Comparison of ENCODE assay signal across 20 mouse cellular contexts in the genomic region with DNA sequence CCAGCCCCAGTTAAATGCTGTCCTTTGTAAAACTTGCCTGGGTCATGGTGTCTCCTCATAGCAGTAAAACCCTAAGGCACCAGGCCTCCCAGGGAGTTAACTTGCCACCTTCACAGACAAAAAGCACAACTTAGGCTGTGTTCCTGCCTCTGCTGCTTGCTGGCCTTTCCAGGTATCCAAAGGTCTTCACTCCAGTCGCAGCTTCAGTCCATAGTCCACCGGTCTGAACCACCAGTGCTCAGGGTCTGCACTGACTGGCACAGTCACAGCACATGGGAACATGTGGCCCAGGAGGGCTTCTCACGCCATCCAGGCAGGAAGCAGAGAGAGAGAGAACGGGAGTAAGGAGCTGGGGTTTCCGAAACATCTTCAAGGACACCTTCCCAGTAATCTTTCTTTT. TPM values are rescaled to one million over a fixed set of nuclear protein-coding genes. Genes with fewer than 3 reads are reported as not detected.
A peak's percentile ranks its signal among the peaks of the same experiment; 100 is the strongest.
DNase-seq lines count a peak whose midpoint lies in the region; ATAC-seq and TF ChIP-seq lines count a peak whose summit lies in the region.
"Had no signal": no experiment of that assay in that cellular context is flagged by ENCODE, and none has a peak within 500 bp of the region (broad histone marks: within the 10 kb centered on the region; RNA-seq: fewer than 3 reads in every experiment).

No protein-coding gene starts in this region.

- ATAC-seq in liver, embryonic 11.5 days (replicated peaks; ENCODE audit: low FRiP score): no peak
- no peak; the same call in 1 of the 2 replicates for ATAC-seq in liver, postnatal 0 days
- ATAC-seq: hindbrain, postnatal 0 days; intestine, embryonic 16.5 days; lung, postnatal 0 days had no signal

- DNase-seq in liver, adult 2 months (ENCODE audit: extremely low read depth, low read depth, low spot score): peak; percentile 58
- DNase-seq in liver, embryonic 11.5 days (ENCODE audit: low spot score): no peak
- peak; percentile 83 for DNase-seq in kidney, adult 9 months
- peak; percentile 53 to 79 for DNase-seq in kidney, postnatal 25 days
- DNase-seq in liver, postnatal 0 days: no peak
- DNase-seq in adrenal gland, adult (ENCODE audit: inconsistent age in 2 of 2, low spot score in 1 of 2): no peak
- no peak for DNase-seq in lung, postnatal 14 days
- DNase-seq: adrenal gland, postnatal 10 days; cerebellum, adult 18-20 months; cerebellum, postnatal 14 days; gastrocnemius, postnatal 36 days; layer of hippocampus, postnatal 36 days; thymus, adult 18-20 months; thymus, postnatal 36 days had no signal

- no peaks in the 10 kb centered on the region for H3K27me3 ChIP-seq in liver, adult 2 months (ENCODE audit: control insufficient read depth, insufficient read depth, low read length)
- H3K27me3 ChIP-seq in liver, embryonic 11.5 days (replicated peaks; ENCODE audit: control insufficient read depth, insufficient read depth, low read length): no peaks in the 10 kb centered on the region
- no peaks in the 10 kb centered on the region for H3K27me3 ChIP-seq in liver, postnatal 0 days (ENCODE audit: insufficient read depth, low read length)
- H3K27me3 ChIP-seq: forebrain, embryonic 12.5 days had no signal

- no peak for TF ChIP-seq CTCF in liver, adult 2 months (IDR thresholded peaks at IDR 0.05; ENCODE audit: low read depth, low read length)
- no peak for TF ChIP-seq CTCF in liver, postnatal 0 days (IDR thresholded peaks at IDR 0.05; ENCODE audit: low read depth)

- H3K79me2 ChIP-seq in liver, adult 2 months (ENCODE audit: control insufficient read depth, insufficient read depth, low read length): peaks cover 18% of the 10 kb centered on the region

- no peak overlapping the region for H3K4me2 ChIP-seq in liver, embryonic 11.5 days
- H3K4me2 ChIP-seq in liver, postnatal 0 days (ENCODE audit: low read depth, low read length): peak overlapping the region; percentile 26; the same call in 1 of the 2 replicates
- H3K4me2 ChIP-seq: forebrain, embryonic 12.5 days; midbrain, embryonic 11.5 days had no signal

- H3K27ac ChIP-seq in liver, adult 2 months (replicated peaks; ENCODE audit: insufficient read depth, low read depth, low read length): no peak overlapping the region
- H3K27ac ChIP-seq in liver, embryonic 11.5 days (ENCODE audit: low read depth, low read length): no peak overlapping the region
- no peak overlapping the region for H3K27ac ChIP-seq in liver, postnatal 0 days (ENCODE audit: low read depth)
- H3K27ac ChIP-seq: forebrain, embryonic 12.5 days; hindbrain, postnatal 0 days had no signal

- no peak overlapping the region for H3K4me3 ChIP-seq in liver, adult 2 months (ENCODE audit: insufficient read depth, low read depth, low read length)
- no peak overlapping the region for H3K4me3 ChIP-seq in liver, embryonic 11.5 days (ENCODE audit: low read depth, low read length)
- no peak overlapping the region for H3K4me3 ChIP-seq in liver, postnatal 0 days (ENCODE audit: low read depth, low read length)
- H3K4me3 ChIP-seq: forebrain, embryonic 12.5 days; layer of hippocampus, adult 2 months had no signal

- H3K4me1 ChIP-seq in liver, adult 2 months (ENCODE audit: control insufficient read depth, insufficient read depth, low read length): peaks cover 12% of the 10 kb centered on the region
- peaks cover 3% of the 10 kb centered on the region; the same call in 1 of the 2 replicates for H3K4me1 ChIP-seq in liver, embryonic 11.5 days (replicated peaks; ENCODE audit: control insufficient read depth, insufficient read depth, low read length)
- H3K4me1 ChIP-seq in liver, postnatal 0 days (ENCODE audit: insufficient read depth): peaks cover 38% of the 10 kb centered on the region

- H3K36me3 ChIP-seq in liver, adult 2 months (ENCODE audit: control insufficient read depth, insufficient read depth, low read length): no peaks in the 10 kb centered on the region
- no peaks in the 10 kb centered on the region for H3K36me3 ChIP-seq in liver, embryonic 11.5 days (ENCODE audit: control insufficient read depth, insufficient read depth, low read length)
- no peaks in the 10 kb centered on the region for H3K36me3 ChIP-seq in liver, postnatal 0 days (replicated peaks; ENCODE audit: insufficient read depth, low read length)

- H3K9me3 ChIP-seq in liver, embryonic 11.5 days (ENCODE audit: control insufficient read depth, low read length): no peaks in the 10 kb centered on the region
- H3K9me3 ChIP-seq in liver, postnatal 0 days (ENCODE audit: low read length): no peaks in the 10 kb centered on the region
- H3K9me3 ChIP-seq: forebrain, embryonic 12.5 days had no signal

- no peak for TF ChIP-seq POLR2A in liver, adult 2 months (IDR thresholded peaks at IDR 0.05; ENCODE audit: extremely low read depth, insufficient read depth, low read length)

- TF ChIP-seq EP300 in liver, postnatal 0 days (IDR thresholded peaks at IDR 0.05; ENCODE audit: low read depth): no peak

- no peak overlapping the region for H3K9ac ChIP-seq in liver, adult 2 months (ENCODE audit: low read depth, low read length)
- no peak overlapping the region for H3K9ac ChIP-seq in liver, embryonic 11.5 days (ENCODE audit: low read depth, low read length)
- H3K9ac ChIP-seq in liver, postnatal 0 days (replicated peaks): no peak overlapping the region; the same call in 1 of the 2 replicates
- H3K9ac ChIP-seq: forebrain, embryonic 12.5 days had no signal

- 62% methylated on average over 5 of the region's 5 CpGs for WGBS in liver, adult 2 months
- WGBS in liver, embryonic 11.5 days: 89% methylated on average over 5 of the region's 5 CpGs
- 78% methylated on average over 5 of the region's 5 CpGs for WGBS in liver, postnatal 0 days (ENCODE audit: insufficient replicate concordance)

RNA-seq across cellular contexts. Expression of gene Nos1ap, which starts 10.2 kb away (rescaled TPM):
- total RNA-seq in liver, adult 2 months (2014; rRNA removed): 1.8 and 3.2 TPM in 2 replicates
- polyA plus RNA-seq in liver, adult 2 months (2012; rRNA removed): 3.1 and 6.7 TPM in 2 replicates
- polyA plus RNA-seq in liver, embryonic 11.5 days (2014; fragmentation: Nextera tagmentation; extraction: Ambion mirVana): 8.6 and 8.8 TPM in 2 replicates
- polyA plus RNA-seq in liver, postnatal 0 days (2015; fragmentation: Nextera tagmentation; extraction: Ambion mirVana): 6.0 and 6.5 TPM in 2 replicates

Comparison
In these comparisons a context has a peak if more than half of its experiments do, and no peak if none do; other contexts are left out.
1. DNase-seq: peak in liver, adult 2 months (single experiment), kidney, adult 9 months (single experiment) and kidney, postnatal 25 days (2 of 2); none in liver, embryonic 11.5 days (single experiment), liver, postnatal 0 days (single experiment), adrenal gland, adult (0 of 2) and lung, postnatal 14 days (single experiment).